Mouse (Mus musculus) heart, embryonic 11.5 days (tissue): ENCODE results near the gene Gm14214. TPM values are rescaled to one million over a fixed set of nuclear protein-coding genes. Genes with fewer than 3 reads are reported as not detected.

Experiments
- ATAC-seq: fragments of 200-750 bp; cut with Nextera tagmentation; replicated peaks from 2 replicates; pipeline ENCODE4 v1.8.0; 2017; ENCODE audit warnings: moderate library complexity; ENCODE audit not compliant: insufficient number of reproducible peaks, low FRiP score, low TSS enrichment
- H3K27ac ChIP-seq: fragments of 300-500 bp; sonication (generic); 2 replicates; pipeline ENCODE4 v1.5.1; 2014; ENCODE audit warnings: mild to moderate bottlenecking, low read depth, low read length
- H3K27me3 ChIP-seq: fragments of 300-500 bp; sonication (generic); 2 replicates; pipeline ENCODE4 v1.6.1; 2014; ENCODE audit warnings: mild to moderate bottlenecking, low read length, mixed read lengths; ENCODE audit not compliant: control insufficient read depth, insufficient read depth
- H3K36me3 ChIP-seq: fragments of 300-500 bp; sonication (generic); 2 replicates; pipeline ENCODE4 v1.6.1; 2014; ENCODE audit warnings: mild to moderate bottlenecking, low read length, moderate library complexity, mixed read lengths; ENCODE audit not compliant: control insufficient read depth, insufficient read depth
- H3K4me1 ChIP-seq: fragments of 300-500 bp; sonication (generic); 2 replicates; pipeline ENCODE4 v1.6.1; 2014; ENCODE audit warnings: low read length; ENCODE audit not compliant: control insufficient read depth, insufficient read depth
- H3K4me2 ChIP-seq: fragments of 300-500 bp; sonication (generic); 2 replicates; pipeline ENCODE4 v1.6.1; 2014; ENCODE audit warnings: mild to moderate bottlenecking, moderate library complexity
- H3K4me3 ChIP-seq: fragments of 300-500 bp; sonication (generic); 2 replicates; pipeline ENCODE4 v1.5.1; 2014; ENCODE audit warnings: low read depth, low read length
- H3K9ac ChIP-seq: fragments of 300-500 bp; sonication (generic); 2 replicates; pipeline ENCODE4 v1.6.1; 2014; ENCODE audit warnings: mild to moderate bottlenecking, low read depth, low read length, moderate library complexity
- H3K9me3 ChIP-seq: fragments of 300-500 bp; sonication (generic); replicated peaks from 2 replicates; pipeline ENCODE4 v1.6.1; 2016; ENCODE audit warnings: low read length; ENCODE audit not compliant: control insufficient read depth
- WGBS: fragments of 180-500 bp; shearing (Covaris S2); extraction: QIAGEN DNeasy Blood & Tissue Kit; methylation state at CpG from one replicate; pipeline ENCODE4 v1.1.7; 2014; ENCODE audit not compliant: insufficient replicate concordance; 5-methylcytosine and 5-hydroxymethylcytosine counted together
- polyA plus RNA-seq: library from polyadenylated mRNA; unstranded; fragments of >200 nt; fragmentation: Nextera tagmentation; extraction: Ambion mirVana; gene quantifications from 2 replicates; pipeline ENCODE4 v1.2.1, GENCODE M21; 2014

The Gm14214 gene
- polyA plus RNA-seq, 1 experiment from 2014 or later: not detected

DNA sequence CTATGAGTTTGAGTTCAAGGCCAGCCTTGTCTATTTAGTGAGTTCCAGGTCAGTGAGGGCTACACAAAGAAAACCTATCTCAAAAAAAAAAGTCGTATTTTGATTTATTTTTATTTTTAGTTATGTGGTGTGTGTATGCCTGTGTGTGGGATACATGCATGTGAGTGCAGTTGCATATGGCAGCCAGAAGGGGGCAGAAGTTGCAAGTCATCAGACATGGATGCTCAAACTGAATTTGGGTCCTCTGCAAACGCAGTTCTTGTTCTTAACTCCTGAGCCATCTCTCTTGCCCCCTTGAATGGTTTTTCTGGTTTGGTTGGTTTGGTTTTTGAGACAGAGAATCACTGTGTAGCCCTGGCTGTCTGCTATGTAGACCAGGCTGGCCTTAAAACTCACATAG, 21.4 kb downstream of the Gm14214 start:
- H3K4me3 ChIP-seq: no peak overlapping the region
- no peak overlapping the region for H3K27ac ChIP-seq
- H3K4me1 ChIP-seq: no peaks in the 10 kb centered on the region
- H3K4me2 ChIP-seq: no peak overlapping the region
- H3K9me3 ChIP-seq: no peaks in the 10 kb centered on the region
- no peaks in the 10 kb centered on the region for H3K36me3 ChIP-seq
- no peak overlapping the region for H3K9ac ChIP-seq
- WGBS: 81% methylated on average over 2 of the region's 2 CpGs
- H3K27me3 ChIP-seq: no peaks in the 10 kb centered on the region
- no peak for ATAC-seq

DNA sequence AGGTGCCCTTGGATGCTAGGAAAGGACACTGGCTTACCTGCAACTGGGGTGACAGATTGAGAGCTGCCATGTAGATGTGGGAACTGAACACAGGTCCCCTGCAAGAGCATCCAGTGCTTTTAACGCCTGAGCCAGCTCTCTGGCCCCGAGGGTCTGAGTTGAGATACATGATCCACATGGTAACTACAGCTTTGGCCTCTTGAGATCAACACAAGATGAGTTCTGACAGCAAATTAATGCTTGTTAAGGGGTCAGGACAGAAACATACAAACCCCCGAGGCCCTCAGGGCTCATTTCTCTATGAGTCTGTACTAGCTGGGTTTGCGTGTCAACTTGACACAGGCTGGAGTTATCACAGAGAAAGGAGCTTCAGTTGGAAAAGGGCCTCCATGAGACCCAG, 25.9 kb downstream of the Gm14214 start:
- no peaks in the 10 kb centered on the region for H3K4me1 ChIP-seq
- H3K9me3 ChIP-seq: no peaks in the 10 kb centered on the region
- H3K9ac ChIP-seq: no peak overlapping the region
- no peak overlapping the region for H3K4me2 ChIP-seq
- ATAC-seq: no peak
- H3K36me3 ChIP-seq: no peaks in the 10 kb centered on the region
- H3K4me3 ChIP-seq: no peak overlapping the region
- no peaks in the 10 kb centered on the region for H3K27me3 ChIP-seq
- H3K27ac ChIP-seq: no peak overlapping the region
- 76% methylated on average over 4 of the region's 4 CpGs for WGBS

DNA sequence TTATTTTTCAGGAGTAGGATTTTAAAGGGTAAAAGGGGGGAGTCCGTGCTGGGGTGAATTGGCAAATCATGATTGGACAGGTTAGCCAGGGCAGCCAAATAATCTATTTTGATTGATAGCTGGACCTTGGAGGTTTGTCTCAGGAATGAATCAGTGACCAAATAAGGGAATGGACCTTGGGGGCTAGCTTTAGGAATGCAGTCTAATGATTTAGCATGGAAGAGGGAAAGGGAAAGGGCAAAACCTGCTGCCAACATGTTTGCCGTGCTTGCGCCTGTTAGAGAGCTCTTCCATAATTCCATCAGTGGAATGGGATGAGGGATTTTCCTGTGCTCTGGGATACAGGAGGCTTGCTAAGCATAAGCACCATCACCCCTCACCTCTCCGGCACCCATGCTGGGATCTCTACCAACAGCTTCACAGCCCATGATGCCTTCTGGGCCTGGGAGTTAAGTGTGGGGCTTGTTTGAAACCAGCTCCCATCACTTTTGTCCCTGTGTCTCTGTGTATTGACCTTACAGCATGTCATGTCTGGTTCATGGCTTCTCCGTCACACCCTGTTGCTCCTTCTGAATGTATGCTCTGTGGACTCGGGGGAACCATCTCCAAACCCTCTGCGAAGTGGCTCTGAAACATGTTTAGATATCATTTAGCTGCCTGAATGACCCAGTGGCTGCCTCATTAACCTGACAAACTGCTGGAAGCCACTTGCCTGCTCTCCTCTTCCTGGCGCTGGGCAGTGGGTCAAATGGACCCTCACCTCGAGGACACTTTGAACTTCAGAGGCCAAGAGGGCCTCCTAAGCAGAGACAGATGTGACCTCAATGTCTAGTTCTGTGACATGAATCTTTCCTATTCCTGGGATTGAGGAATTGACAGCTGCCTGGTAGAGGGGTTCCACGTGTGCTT, 26.7 kb downstream of the Gm14214 start:
- Histone ChIP-seq H3K27ac (no peak overlapping the region), H3K4me1 (no peaks in the 10 kb centered on the region)

DNA sequence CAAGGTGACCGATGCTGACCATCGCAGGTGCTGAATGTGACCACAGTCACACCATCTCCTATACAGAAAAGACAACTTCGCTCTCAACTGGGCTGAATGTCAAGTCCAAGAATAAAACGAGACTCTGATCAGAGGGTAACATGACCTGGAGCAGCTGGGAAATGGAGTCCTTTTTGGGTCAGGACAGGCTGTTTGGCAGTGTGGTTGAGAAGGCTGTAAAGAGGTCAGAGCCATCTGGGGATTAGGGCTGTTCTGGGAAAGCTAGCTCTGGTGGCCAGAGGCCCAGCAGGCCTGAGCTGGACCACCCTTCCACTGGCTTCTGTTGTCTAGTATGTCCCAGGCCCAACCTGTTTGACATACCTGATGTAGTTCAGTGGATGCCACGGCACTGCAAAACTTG, 31.2 kb downstream of the Gm14214 start:
- no peaks in the 10 kb centered on the region for H3K36me3 ChIP-seq
- H3K9ac ChIP-seq: no peak overlapping the region
- no peaks in the 10 kb centered on the region for H3K9me3 ChIP-seq
- no peaks in the 10 kb centered on the region for H3K4me1 ChIP-seq
- no peak overlapping the region for H3K27ac ChIP-seq
- no peak for ATAC-seq
- H3K4me2 ChIP-seq: no peak overlapping the region
- no peaks in the 10 kb centered on the region for H3K27me3 ChIP-seq
- H3K4me3 ChIP-seq: no peak overlapping the region
- 85% methylated on average over 5 of the region's 5 CpGs for WGBS

More for the DNA sequence above, 26.7 kb downstream of the Gm14214 start:
- 74% methylated on average over 10 of the region's 10 CpGs for WGBS
- no peaks in the 10 kb centered on the region for H3K9me3 ChIP-seq
- no peak overlapping the region for H3K4me2 ChIP-seq
- no peak for ATAC-seq
- no peaks in the 10 kb centered on the region for H3K27me3 ChIP-seq
- H3K9ac ChIP-seq: no peak overlapping the region
- no peaks in the 10 kb centered on the region for H3K36me3 ChIP-seq
- no peak overlapping the region for H3K4me3 ChIP-seq

DNA sequence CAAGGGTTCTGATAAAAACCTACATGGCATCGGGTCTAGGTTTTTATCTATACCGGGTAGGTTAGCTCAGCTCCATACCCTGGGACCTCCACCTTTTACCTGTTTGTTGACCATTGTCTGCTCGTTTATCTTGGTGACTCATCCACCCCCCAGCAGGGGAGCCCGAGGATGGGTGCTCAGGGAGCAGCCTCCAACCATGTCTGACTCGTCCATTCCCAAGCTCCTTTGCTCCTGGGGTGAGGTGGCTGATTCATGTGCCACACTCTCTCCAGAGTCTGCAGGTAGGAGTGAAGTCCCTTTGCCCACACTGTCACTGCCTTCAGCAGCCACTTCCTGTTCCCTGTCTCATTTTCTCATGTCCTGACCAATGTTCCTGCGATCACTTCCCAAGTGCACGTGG, 33.8 kb downstream of the Gm14214 start:
- ATAC-seq: no peak
- Histone ChIP-seq H3K4me1 (no peaks in the 10 kb centered on the region), H3K9ac (no peak overlapping the region), H3K36me3 (no peaks in the 10 kb centered on the region), H3K4me2 (no peak overlapping the region), H3K27me3 (no peaks in the 10 kb centered on the region), H3K9me3 (no peaks in the 10 kb centered on the region), H3K27ac (no peak overlapping the region), H3K4me3 (no peak overlapping the region)
- WGBS: 65% methylated on average over 7 of the region's 7 CpGs

DNA sequence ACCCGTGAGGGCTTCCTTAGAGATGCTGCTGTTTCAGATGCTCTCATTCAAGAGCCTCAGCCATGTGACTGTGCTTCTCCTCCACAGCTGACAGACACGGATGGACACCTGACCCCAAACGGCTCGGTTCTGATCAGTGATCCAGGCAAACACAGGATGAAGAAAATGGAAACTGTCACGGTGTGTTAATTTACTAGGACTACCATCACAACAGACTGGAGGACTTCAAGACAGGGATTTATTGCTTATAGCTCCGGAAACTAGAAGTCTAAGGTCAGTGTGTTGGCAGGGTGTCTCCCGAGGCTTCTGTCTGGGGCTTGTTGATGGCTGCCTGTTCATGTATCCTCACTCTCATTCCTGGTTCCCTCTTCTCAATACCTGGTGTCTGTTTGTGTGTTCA, 34.4 kb downstream of the Gm14214 start:
- no peak overlapping the region for H3K4me3 ChIP-seq
- ATAC-seq: no peak
- no peak overlapping the region for H3K4me2 ChIP-seq
- H3K27ac ChIP-seq: no peak overlapping the region
- H3K9me3 ChIP-seq: no peaks in the 10 kb centered on the region
- no peaks in the 10 kb centered on the region for H3K36me3 ChIP-seq
- 67% methylated on average over 7 of the region's 7 CpGs for WGBS
- H3K27me3 ChIP-seq: no peaks in the 10 kb centered on the region
- no peaks in the 10 kb centered on the region for H3K4me1 ChIP-seq
- H3K9ac ChIP-seq: no peak overlapping the region

DNA sequence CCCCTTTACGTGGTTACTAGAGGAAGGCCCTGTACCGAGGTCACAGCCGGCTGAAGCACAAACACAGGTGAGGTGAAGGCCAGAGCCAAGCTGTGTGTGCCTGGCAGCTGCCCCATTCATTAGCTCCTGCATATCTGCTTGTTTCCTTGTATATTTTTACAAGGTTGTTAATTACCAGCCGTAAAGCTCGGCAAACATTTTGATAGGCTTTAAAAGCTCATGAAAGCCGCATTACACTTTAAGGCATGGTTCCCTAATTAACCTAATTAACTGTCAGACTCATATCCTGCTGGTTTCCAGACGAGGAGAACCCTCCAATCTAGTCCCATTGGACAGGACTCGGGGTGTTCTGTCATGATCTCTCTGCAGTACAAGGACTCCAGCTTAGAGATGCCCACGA, 34.9 kb downstream of the Gm14214 start:
- H3K9ac ChIP-seq: no peak overlapping the region
- H3K4me3 ChIP-seq: no peak overlapping the region
- 55% methylated on average over 9 of the region's 9 CpGs for WGBS
- H3K27me3 ChIP-seq: no peaks in the 10 kb centered on the region
- H3K4me2 ChIP-seq: no peak overlapping the region
- no peaks in the 10 kb centered on the region for H3K4me1 ChIP-seq
- H3K27ac ChIP-seq: no peak overlapping the region
- ATAC-seq: no peak
- no peaks in the 10 kb centered on the region for H3K9me3 ChIP-seq
- H3K36me3 ChIP-seq: no peaks in the 10 kb centered on the region

DNA sequence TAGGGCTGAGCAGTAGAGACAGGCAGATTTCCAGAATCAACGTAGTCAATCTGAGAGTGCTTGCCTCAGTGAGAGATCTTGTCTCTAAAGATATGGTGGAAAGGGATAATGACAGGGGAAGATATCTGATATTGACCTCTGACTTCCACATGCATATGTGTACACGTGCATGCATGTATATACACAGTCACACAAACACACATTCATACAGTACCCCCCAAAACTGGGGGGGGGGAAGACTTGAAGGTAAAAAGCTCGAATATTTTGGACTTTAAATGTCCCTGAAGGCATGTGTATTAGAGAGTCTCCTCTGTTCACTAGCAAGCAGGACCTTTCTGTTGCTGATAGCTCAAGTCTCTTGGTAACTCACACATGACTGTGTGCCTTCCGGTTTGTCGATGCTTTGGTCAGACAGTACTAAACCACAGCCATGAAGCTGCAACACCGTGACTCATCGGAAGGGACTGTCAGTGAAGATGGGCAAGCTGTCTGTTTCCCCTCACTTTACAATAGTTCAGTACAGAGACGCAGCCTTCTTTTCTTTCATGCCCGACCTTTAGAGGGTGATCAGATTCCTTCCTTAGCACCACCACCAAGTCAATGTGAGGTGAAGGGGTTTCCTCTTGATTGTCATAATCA, 37.2 kb downstream of the Gm14214 start:
- H3K4me1 ChIP-seq: no peaks in the 10 kb centered on the region
- no peak overlapping the region for H3K9ac ChIP-seq
- no peaks in the 10 kb centered on the region for H3K27me3 ChIP-seq
- no peak overlapping the region for H3K27ac ChIP-seq
- H3K4me2 ChIP-seq: no peak overlapping the region
- ATAC-seq: no peak
- no peaks in the 10 kb centered on the region for H3K9me3 ChIP-seq
- no peaks in the 10 kb centered on the region for H3K36me3 ChIP-seq
- no peak overlapping the region for H3K4me3 ChIP-seq
- WGBS: 69% methylated on average over 9 of the region's 9 CpGs
